Mouse (Mus musculus): ENCODE data around the gene Adarb2.
"Not testable (repeated sequence)": the region's sequence is repeated elsewhere in the genome, so short reads cannot be mapped to it uniquely, and the experiment has no call there.

Adarb2 gene

GRCm38 (mm10) chr13:8587447-8587846 is 384.8 kb downstream of the Adarb2 start:
- no peak for ATAC-seq (ENCODE audit: low TSS enrichment)

GRCm38 (mm10) chr13:8590460-8590859 is 387.8 kb downstream of the Adarb2 start:
- no peak for ATAC-seq (ENCODE audit: low TSS enrichment)

GRCm38 (mm10) chr13:8596977-8597646 is 394.4 kb downstream of the Adarb2 start:
- ATAC-seq (ENCODE audit: low TSS enrichment) = no peak

GRCm38 (mm10) chr13:8597647-8598017 is 395.0 kb downstream of the Adarb2 start:
- no peak for ATAC-seq (ENCODE audit: low TSS enrichment)

- ATAC-seq (ENCODE audit: low TSS enrichment) = 0 out of 2 replicates have a peak, but pooled peaks have one; percentile 41
These were observed 403.0 kb downstream of the Adarb2 start for GRCm38 (mm10) chr13:8605645-8606044.

- no peak for ATAC-seq (ENCODE audit: low TSS enrichment)
These were observed 405.4 kb downstream of the Adarb2 start for GRCm38 (mm10) chr13:8608040-8608439.

- not testable (repeated sequence) for ATAC-seq (ENCODE audit: low TSS enrichment)
These were observed 406.3 kb downstream of the Adarb2 start for GRCm38 (mm10) chr13:8608918-8609317.

- no peak for ATAC-seq (ENCODE audit: low TSS enrichment)
These were observed 408.3 kb downstream of the Adarb2 start for GRCm38 (mm10) chr13:8610956-8611355.

GRCm38 (mm10) chr13:8612618-8613391 is 410.1 kb downstream of the Adarb2 start:
- no peak for ATAC-seq (ENCODE audit: low TSS enrichment)

GRCm38 (mm10) chr13:8616685-8617084 is 414.0 kb downstream of the Adarb2 start:
- no peak for ATAC-seq (ENCODE audit: low TSS enrichment)

- ATAC-seq (ENCODE audit: low TSS enrichment) = peak; percentile 44; the same call in 1 of the 2 replicates
These were observed 419.6 kb downstream of the Adarb2 start for GRCm38 (mm10) chr13:8622263-8622662.

GRCm38 (mm10) chr13:8629565-8629964 is 426.9 kb downstream of the Adarb2 start:
- ATAC-seq (ENCODE audit: low TSS enrichment) = no peak

- ATAC-seq (ENCODE audit: low TSS enrichment) = no peak
These were observed 429.0 kb downstream of the Adarb2 start for GRCm38 (mm10) chr13:8631618-8632017.

- no peak for ATAC-seq (ENCODE audit: low TSS enrichment)
These were observed 429.4 kb downstream of the Adarb2 start for GRCm38 (mm10) chr13:8632072-8632471.

- ATAC-seq (ENCODE audit: low TSS enrichment) = peak; percentile 59; the same call in 1 of the 2 replicates
These were observed 431.0 kb downstream of the Adarb2 start for GRCm38 (mm10) chr13:8633385-8634337.

- ATAC-seq (ENCODE audit: low TSS enrichment) = no peak
These were observed 439.4 kb downstream of the Adarb2 start for GRCm38 (mm10) chr13:8642084-8642483.

GRCm38 (mm10) chr13:8643920-8644319 is 441.3 kb downstream of the Adarb2 start:
- ATAC-seq (ENCODE audit: low TSS enrichment) = no peak

GRCm38 (mm10) chr13:8644805-8645679 is 442.4 kb downstream of the Adarb2 start:
- peak; percentile 57; the same call in 1 of the 2 replicates for ATAC-seq (ENCODE audit: low TSS enrichment)

GRCm38 (mm10) chr13:8649261-8649660 is 446.6 kb downstream of the Adarb2 start:
- no peak for ATAC-seq (ENCODE audit: low TSS enrichment)

- no peak for ATAC-seq (ENCODE audit: low TSS enrichment)
These were observed 462.1 kb downstream of the Adarb2 start for GRCm38 (mm10) chr13:8664615-8665240.

Measured in frontal cortex, adult (tissue).